Mouse (Mus musculus) adrenal gland, adult (tissue): ENCODE measurements around the gene P2ry10.
"Not testable (repeated sequence)": the region's sequence is repeated elsewhere in the genome, so short reads cannot be mapped to it uniquely, and the experiment has no call there.

Source experiments
- DNase-seq, 2 experiments: peaks; one replicate each; pipeline ENCODE4 v3.0.0; 2022 to 2023; ENCODE audit warnings: low spot score in 1 of 2; ENCODE audit not compliant: inconsistent age in 2 of 2

The P2ry10 gene

DNA sequence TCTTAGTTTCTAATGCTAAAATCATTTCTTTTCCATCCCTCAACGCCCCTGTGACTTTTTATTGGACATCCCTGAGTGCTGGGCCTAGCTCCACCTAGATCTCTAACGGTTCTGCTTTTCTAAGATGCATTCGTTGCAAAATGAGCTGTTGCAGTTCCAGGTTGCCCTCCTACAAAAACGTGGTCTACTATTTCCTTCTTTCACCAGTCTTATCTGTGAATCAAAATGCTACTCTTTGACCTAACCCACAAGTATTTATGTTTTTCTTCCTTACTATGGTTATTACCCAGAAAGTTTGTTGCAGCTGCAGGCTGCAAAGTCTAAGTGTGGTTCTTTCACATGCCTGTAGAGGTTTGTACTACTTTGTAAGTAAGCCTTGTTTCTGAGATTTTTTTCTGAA, at the start of gene P2ry10:
Gene P2ry10, plus strand, starts transcription at position 316 of the 400 bp plus-strand sequence.
- DNase-seq = no peak

GRCm38 (mm10) chrX:107039146-107039545, 49.1 kb upstream of the P2ry10 start:
- peak in 1 of 2 experiments; percentile 4 for DNase-seq

- peak in 1 of 2 experiments; percentile 13 for DNase-seq
Observed at GRCm38 (mm10) chrX:107039635-107040034, 48.7 kb upstream of the P2ry10 start.

GRCm38 (mm10) chrX:107042367-107042766, 45.9 kb upstream of the P2ry10 start:
- peak in 1 of 2 experiments; percentile 8 for DNase-seq

DNA sequence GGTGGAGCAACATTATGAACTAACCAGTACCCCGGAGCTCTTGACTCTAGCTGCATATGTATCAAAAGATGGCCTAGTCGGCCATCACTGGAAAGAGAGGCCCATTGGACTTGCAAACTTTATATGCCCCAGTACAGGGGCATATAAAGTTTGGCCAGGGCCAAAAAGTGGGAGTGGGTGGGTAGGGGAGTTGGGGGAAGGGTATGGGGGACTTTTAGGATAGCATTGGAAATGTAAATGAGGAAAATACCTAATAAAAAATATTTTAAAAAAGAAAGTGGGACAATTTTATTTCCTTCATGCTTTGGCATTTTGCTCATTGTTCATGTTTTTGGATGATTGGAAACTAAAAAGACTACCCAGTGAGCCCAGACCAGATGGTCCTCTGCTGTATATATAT, 4.9 kb upstream of the P2ry10 start:
- not testable (repeated sequence) for DNase-seq

DNA sequence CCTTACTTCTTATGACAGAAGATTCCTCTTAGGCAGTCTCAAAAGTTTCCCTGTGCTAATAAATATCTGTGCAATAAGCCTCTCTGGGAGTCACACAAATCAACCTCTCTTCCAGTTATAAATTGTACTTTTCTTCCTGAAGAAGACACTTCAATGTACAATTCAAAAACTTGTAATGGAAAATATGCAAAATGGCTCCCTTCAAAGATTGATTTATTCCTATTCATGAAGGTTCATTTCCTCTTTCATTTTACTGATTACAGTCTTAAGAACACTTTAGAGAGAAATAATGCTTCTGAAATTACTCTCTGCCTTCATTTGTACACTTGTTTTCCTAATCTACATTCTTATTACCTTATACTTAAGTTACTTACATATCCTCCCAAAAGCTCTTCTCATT, 4.0 kb upstream of the P2ry10 start:
- no peak for DNase-seq

DNA sequence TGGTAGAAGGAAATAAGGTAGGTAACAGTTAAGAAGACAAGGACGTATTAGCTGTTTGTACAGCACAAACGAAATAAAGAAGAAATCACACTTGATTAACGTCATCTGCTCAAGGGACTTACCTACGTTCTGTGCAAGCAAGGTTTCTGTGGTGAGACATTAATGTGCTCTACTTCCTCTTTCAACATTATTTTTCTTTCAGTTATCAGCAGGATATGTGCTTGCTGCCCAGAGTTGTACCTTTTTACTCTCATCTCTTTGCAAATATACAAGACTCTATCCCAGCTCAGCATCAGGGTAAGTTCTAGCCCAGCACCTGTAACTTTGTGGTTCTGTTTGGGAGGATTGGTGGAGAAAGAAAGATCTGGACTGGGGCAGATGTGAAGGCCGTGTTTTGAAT, 839 bp downstream of the P2ry10 start:
- no peak for DNase-seq

- no peak for DNase-seq
Observed at GRCm38 (mm10) chrX:107089930-107090329, 1.6 kb downstream of the P2ry10 start.

GRCm38 (mm10) chrX:107095633-107096032, 7.3 kb downstream of the P2ry10 start:
- no peak for DNase-seq

DNA sequence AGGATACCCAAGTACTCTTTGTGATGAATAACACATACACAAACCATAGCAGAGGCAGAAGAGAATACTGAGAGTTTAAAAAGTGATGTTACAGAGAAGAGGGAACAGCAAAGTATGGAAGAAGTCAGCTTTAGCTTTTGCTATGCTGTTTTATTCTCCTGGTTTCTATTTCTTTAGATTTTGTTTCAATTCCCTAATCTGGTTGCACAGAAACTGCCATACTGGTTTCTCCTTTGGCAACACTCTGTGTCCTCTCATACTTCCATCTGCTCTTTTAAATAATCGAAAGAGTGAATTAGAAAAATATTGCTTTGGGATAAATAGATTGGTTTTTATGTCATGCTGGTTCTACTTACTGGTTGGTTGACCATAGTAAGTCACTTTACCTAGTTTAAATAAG, 28.0 kb downstream of the P2ry10 start:
- DNase-seq = no peak

GRCm38 (mm10) chrX:107116987-107117386, 28.7 kb downstream of the P2ry10 start:
- no peak for DNase-seq

- no peak for DNase-seq
Observed at GRCm38 (mm10) chrX:107143184-107143583, 54.9 kb downstream of the P2ry10 start.

DNA sequence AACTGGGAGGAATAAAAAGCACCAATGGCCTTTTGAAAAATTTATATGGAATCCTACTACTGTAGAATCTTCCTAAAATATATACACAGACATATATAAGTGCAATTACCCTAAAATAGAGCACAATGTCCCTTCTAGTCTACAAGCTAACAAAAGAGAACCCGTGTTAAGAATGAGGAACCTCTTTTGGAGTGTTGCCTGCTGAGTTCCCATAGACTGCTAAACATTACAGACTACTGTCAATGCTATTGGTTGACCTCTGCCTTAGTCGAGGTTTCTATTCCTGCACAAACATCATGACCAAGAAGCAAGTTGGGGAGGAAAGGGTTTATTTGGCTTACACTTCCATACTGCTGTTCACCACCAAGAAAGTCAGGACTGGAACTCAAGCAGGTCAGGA, 55.6 kb downstream of the P2ry10 start:
- no peak for DNase-seq

- DNase-seq = no peak
Observed at GRCm38 (mm10) chrX:107148681-107149080, 60.4 kb downstream of the P2ry10 start, which contains the start of gene P2ry10b. P2ry10b (plus strand) TSS chrX:107148927.

GRCm38 (mm10) chrX:107149391-107149993, 61.2 kb downstream of the P2ry10 start:
- peak in 1 of 2 experiments; percentile 19 for DNase-seq

- DNase-seq = no peak
Observed at GRCm38 (mm10) chrX:107150027-107150426, 61.7 kb downstream of the P2ry10 start.

- DNase-seq = peak in 1 of 2 experiments; percentile 31
Observed at GRCm38 (mm10) chrX:107150752-107151515, 62.6 kb downstream of the P2ry10 start.
